Mouse (Mus musculus) heart, postnatal 0 days (tissue): ENCODE measurements at regions not wholly inside any gene's neighbourhood (a gene's known extent, or its start where the extent isn't known, plus 50 kb on each side); places are given as distances from the start of the nearest gene placed in this dataset.

Experiments
- CTCF ChIP-seq: IDR thresholded peaks from 2 replicates; pipeline ENCODE4 v1.5.1; 2016; ENCODE audit warnings: antibody characterized with exemption, control low read depth, low read depth
- EP300 ChIP-seq: IDR thresholded peaks from 2 replicates; pipeline ENCODE4 v1.6.1; 2016; ENCODE audit warnings: antibody characterized with exemption, low read depth

GRCm38 (mm10) chr2:166242786-166243521, 87.5 kb upstream of the Sulf2 start:
- TF ChIP-seq CTCF (no peak), EP300 (no peak)
